Mouse (Mus musculus): ENCODE measurements around the gene Nfix. TPM values are rescaled to one million over a fixed set of nuclear protein-coding genes. Genes with fewer than 3 reads are reported as not detected.

The Nfix gene
- polyA plus RNA-seq, 1 experiment: 1.2 TPM

DNA sequence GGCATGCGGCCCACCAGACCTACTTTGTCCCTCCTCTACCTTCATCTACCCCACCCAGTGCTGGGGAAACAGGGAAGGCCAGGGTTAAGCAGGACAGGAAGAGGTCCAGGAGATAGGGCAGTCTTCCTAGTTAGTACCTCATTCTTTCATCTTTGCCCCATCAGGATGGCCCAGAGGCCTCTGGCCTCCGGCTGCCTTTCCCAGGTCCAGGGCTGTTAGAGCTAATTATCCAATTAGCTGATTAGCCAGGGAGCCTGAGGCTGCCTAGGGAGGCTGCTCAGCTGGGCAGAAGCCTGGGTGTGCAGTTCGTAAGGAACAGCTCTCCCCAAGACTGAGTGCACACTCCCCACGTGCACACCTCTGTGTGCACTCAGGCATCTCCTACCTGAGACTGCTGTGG is 86.8 kb downstream of the Nfix start:
- no peaks in the 10 kb centered on the region for H3K27me3 ChIP-seq (ENCODE audit: control insufficient read depth, insufficient read depth, low read length, poor library complexity, severe bottlenecking)
- TF ChIP-seq CTCF (IDR thresholded peaks at IDR 0.05; ENCODE audit: low read depth, low read length) (no peak), EP300 (IDR thresholded peaks at IDR 0.05; ENCODE audit: insufficient read depth, low read depth, low read length) (no peak), POLR2A (IDR thresholded peaks at IDR 0.05; ENCODE audit: insufficient read depth, low read length) (no peak)
- H3K4me3 ChIP-seq (ENCODE audit: low read depth, low read length): no peak overlapping the region

DNA sequence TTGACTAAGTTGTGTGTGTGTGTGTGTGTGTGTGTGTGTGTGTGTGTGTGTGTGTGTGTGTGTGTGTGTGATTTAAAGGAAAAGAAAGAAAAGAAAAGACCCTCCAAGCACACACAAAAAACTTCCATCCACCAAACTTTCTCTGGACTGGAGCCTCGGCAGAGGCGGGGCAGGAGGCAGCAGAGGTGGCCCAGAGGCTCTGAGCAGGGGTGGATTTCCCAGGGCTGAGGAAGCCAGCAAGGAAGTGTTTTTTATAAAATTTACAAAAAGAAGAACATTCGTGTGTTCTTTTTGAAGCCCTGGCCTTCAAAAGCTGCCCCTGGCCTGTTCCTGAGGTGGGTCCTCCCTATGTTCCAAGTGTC is 87.4 kb downstream of the Nfix start:
- H3K9ac ChIP-seq (ENCODE audit: low read depth, poor library complexity, severe bottlenecking): no peak overlapping the region
- H3K27me3 ChIP-seq (ENCODE audit: control insufficient read depth, insufficient read depth, low read length, poor library complexity, severe bottlenecking): peaks cover 1% of the 10 kb centered on the region; the same call in 1 of the 2 replicates
- no peak overlapping the region for H3K4me3 ChIP-seq (ENCODE audit: low read depth, low read length)
- H3K9me3 ChIP-seq (replicated peaks; ENCODE audit: control insufficient read depth, insufficient read depth, low read length, poor library complexity, severe bottlenecking): no peaks in the 10 kb centered on the region
- TF ChIP-seq EP300 (IDR thresholded peaks at IDR 0.05; ENCODE audit: insufficient read depth, low read depth, low read length) (no peak), POLR2A (IDR thresholded peaks at IDR 0.05; ENCODE audit: insufficient read depth, low read length) (no peak), CTCF (IDR thresholded peaks at IDR 0.05; ENCODE audit: low read depth, low read length) (no peak)
- H3K4me1 ChIP-seq (ENCODE audit: control insufficient read depth, insufficient read depth, low read length): no peaks in the 10 kb centered on the region
- H3K27ac ChIP-seq (ENCODE audit: insufficient read depth, low read length): no peak overlapping the region
- H3K36me3 ChIP-seq (ENCODE audit: control insufficient read depth, insufficient read depth, low read length, poor library complexity, severe bottlenecking): no peaks in the 10 kb centered on the region

More for the DNA sequence above, 86.8 kb downstream of the Nfix start:
- Histone ChIP-seq H3K9me3 (replicated peaks; ENCODE audit: control insufficient read depth, insufficient read depth, low read length, poor library complexity, severe bottlenecking) (no peaks in the 10 kb centered on the region), H3K36me3 (ENCODE audit: control insufficient read depth, insufficient read depth, low read length, poor library complexity, severe bottlenecking) (no peaks in the 10 kb centered on the region), H3K9ac (ENCODE audit: low read depth, poor library complexity, severe bottlenecking) (no peak overlapping the region), H3K4me1 (ENCODE audit: control insufficient read depth, insufficient read depth, low read length) (no peaks in the 10 kb centered on the region), H3K27ac (ENCODE audit: insufficient read depth, low read length) (no peak overlapping the region)

DNA sequence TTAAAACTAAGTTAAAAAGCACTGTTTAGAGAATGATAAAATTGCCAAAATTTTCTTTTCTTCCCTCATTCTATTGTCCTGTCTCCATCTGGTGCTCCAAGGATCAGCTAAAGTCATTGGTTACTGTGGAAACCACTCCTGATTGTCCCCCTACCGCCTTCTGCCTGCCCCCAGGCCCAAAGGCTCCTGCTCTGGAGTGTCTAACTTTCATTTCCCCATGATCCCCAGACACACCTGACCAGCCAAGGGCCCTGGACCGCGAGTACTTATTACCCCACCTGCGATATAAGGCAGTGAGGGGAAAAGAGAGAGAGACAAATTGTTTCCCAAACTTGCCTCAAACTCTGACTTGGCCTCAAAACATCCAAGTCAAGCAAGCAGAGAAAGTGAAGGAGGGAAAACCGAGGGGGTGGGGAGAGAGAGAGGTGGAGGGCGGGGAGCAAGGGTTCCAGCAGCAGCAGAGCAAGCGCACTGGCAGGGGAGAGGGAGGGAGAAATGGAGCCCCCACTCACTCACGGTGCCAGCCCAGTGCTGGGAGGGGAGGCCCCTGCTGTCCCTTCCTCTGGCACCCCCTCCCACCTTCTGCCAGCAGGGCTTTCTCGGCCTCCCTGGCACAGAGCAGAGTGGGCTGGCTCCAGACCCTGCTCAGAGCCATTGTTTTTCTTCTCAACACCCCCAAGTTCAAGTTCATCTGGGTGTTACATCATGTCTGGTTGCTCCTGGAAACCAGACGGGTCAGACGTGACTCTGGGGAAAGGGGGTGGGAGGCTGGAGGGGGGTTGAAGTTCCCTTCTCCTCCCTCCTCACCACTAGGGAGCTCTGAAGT is 88.0 kb downstream of the Nfix start:
- H3K4me1 ChIP-seq (ENCODE audit: control insufficient read depth, insufficient read depth, low read length): no peaks in the 10 kb centered on the region
- H3K9ac ChIP-seq (ENCODE audit: low read depth, poor library complexity, severe bottlenecking): no peak overlapping the region
- H3K4me3 ChIP-seq (ENCODE audit: low read depth, low read length): no peak overlapping the region
- no peak overlapping the region for H3K27ac ChIP-seq (ENCODE audit: insufficient read depth, low read length)
- H3K9me3 ChIP-seq (replicated peaks; ENCODE audit: control insufficient read depth, insufficient read depth, low read length, poor library complexity, severe bottlenecking): no peaks in the 10 kb centered on the region
- TF ChIP-seq CTCF (IDR thresholded peaks at IDR 0.05; ENCODE audit: low read depth, low read length) (no peak), POLR2A (IDR thresholded peaks at IDR 0.05; ENCODE audit: insufficient read depth, low read length) (no peak), EP300 (IDR thresholded peaks at IDR 0.05; ENCODE audit: insufficient read depth, low read depth, low read length) (no peak)
- H3K36me3 ChIP-seq (ENCODE audit: control insufficient read depth, insufficient read depth, low read length, poor library complexity, severe bottlenecking): no peaks in the 10 kb centered on the region
- peaks cover 5% of the 10 kb centered on the region; the same call in 1 of the 2 replicates for H3K27me3 ChIP-seq (ENCODE audit: control insufficient read depth, insufficient read depth, low read length, poor library complexity, severe bottlenecking)

DNA sequence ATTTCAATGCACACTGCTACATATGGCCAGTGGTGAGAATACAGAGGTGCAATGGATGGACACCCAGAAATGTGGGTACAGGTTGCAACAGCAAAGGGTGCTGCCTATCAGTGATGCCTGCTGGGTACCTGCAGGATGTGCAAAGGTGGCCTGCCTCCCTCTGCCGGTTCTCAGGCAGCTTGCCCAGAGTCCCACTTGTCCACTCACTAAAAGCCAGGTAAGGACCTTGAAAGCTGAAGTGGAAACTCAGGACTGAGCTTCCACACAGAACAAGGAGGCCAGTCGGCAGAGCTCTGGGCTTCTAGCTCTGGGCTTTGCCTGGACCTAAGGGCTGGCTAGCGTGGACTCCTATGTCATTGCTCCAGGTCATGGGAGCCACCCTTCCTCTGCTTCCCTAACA is 88.8 kb downstream of the Nfix start:
- Histone ChIP-seq H3K27me3 (ENCODE audit: control insufficient read depth, insufficient read depth, low read length, poor library complexity, severe bottlenecking) (peaks cover 13% of the 10 kb centered on the region; the same call in 1 of the 2 replicates), H3K9ac (ENCODE audit: low read depth, poor library complexity, severe bottlenecking) (no peak overlapping the region), H3K27ac (ENCODE audit: insufficient read depth, low read length) (no peak overlapping the region), H3K9me3 (replicated peaks; ENCODE audit: control insufficient read depth, insufficient read depth, low read length, poor library complexity, severe bottlenecking) (no peaks in the 10 kb centered on the region), H3K4me1 (ENCODE audit: control insufficient read depth, insufficient read depth, low read length) (no peaks in the 10 kb centered on the region), H3K36me3 (ENCODE audit: control insufficient read depth, insufficient read depth, low read length, poor library complexity, severe bottlenecking) (no peaks in the 10 kb centered on the region), H3K4me3 (ENCODE audit: low read depth, low read length) (no peak overlapping the region)
- TF ChIP-seq CTCF (IDR thresholded peaks at IDR 0.05; ENCODE audit: low read depth, low read length) (no peak), EP300 (IDR thresholded peaks at IDR 0.05; ENCODE audit: insufficient read depth, low read depth, low read length) (no peak), POLR2A (IDR thresholded peaks at IDR 0.05; ENCODE audit: insufficient read depth, low read length) (no peak)

DNA sequence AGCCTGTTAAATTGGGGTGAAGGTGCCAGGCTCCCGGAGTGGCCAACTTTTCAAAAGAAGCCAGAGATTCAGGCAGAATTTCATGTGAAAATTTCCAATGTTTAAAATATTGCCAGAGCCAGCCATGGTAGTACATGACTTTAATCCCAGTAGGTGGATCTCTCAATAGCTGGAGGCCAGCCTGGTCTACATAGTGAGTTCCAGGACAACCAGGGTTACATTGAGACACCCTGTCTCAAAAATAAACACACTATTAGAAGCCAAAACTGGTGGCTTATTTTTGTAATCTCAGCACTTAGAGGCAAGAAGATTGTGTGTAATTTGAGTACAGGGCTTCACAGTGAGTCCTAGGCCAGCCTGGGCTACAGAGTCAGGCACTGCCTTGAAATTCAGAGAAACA is 90.2 kb downstream of the Nfix start:
- no peaks in the 10 kb centered on the region for H3K4me1 ChIP-seq (ENCODE audit: control insufficient read depth, insufficient read depth, low read length)

DNA sequence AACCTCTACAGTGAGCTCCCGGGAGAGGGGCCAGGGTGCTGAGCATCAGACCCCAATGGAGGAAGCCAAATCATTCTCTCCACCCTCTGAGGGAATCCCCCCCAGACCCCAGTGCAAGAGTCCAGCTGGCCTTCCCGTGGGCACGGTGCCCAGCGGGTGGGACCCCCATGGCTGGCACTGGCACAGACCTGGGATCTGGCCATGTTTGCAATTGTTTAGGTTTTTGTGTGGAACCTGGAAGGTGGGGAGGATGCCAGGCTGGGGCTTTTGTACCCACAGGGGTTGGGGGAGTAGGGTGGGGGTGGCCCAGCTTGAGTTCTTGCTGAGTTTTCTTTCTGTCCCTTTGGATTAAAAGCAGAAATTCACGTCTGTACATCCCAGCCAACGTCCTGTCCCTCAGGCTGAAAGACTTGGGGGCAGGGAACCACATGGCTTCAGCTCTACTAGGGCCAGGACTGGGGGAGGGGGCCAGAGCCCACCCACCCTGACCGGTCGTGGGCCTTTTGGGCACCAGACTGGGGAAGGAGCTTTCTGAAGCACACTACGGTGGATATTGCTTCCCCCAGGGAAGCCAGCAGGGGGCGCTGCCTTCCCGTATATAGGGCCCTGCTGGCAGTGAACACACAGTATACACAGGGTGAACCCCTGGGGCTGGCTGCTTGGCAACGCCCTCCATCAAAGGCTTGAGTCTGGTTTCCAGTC is 91.2 kb downstream of the Nfix start:
- H3K27me3 ChIP-seq (ENCODE audit: control insufficient read depth, insufficient read depth, low read length, poor library complexity, severe bottlenecking): peaks cover 22% of the 10 kb centered on the region
- H3K27ac ChIP-seq (ENCODE audit: insufficient read depth, low read length): no peak overlapping the region
- no peaks in the 10 kb centered on the region for H3K4me1 ChIP-seq (ENCODE audit: control insufficient read depth, insufficient read depth, low read length)
- no peak overlapping the region for H3K4me3 ChIP-seq (ENCODE audit: low read depth, low read length)
- H3K9me3 ChIP-seq (replicated peaks; ENCODE audit: control insufficient read depth, insufficient read depth, low read length, poor library complexity, severe bottlenecking): no peaks in the 10 kb centered on the region
- H3K36me3 ChIP-seq (ENCODE audit: control insufficient read depth, insufficient read depth, low read length, poor library complexity, severe bottlenecking): no peaks in the 10 kb centered on the region
- no peak overlapping the region for H3K9ac ChIP-seq (ENCODE audit: low read depth, poor library complexity, severe bottlenecking)
- TF ChIP-seq CTCF (IDR thresholded peaks at IDR 0.05; ENCODE audit: low read depth, low read length): peak; percentile 91
- TF ChIP-seq POLR2A (IDR thresholded peaks at IDR 0.05; ENCODE audit: insufficient read depth, low read length): no peak
- 0 out of 2 replicates have a peak, but pooled peaks have one; percentile 18 for TF ChIP-seq EP300 (IDR thresholded peaks at IDR 0.05; ENCODE audit: insufficient read depth, low read depth, low read length)

More for the DNA sequence above, 90.2 kb downstream of the Nfix start:
- Histone ChIP-seq H3K9me3 (replicated peaks; ENCODE audit: control insufficient read depth, insufficient read depth, low read length, poor library complexity, severe bottlenecking) (no peaks in the 10 kb centered on the region), H3K27me3 (ENCODE audit: control insufficient read depth, insufficient read depth, low read length, poor library complexity, severe bottlenecking) (peaks cover 21% of the 10 kb centered on the region), H3K4me3 (ENCODE audit: low read depth, low read length) (no peak overlapping the region), H3K36me3 (ENCODE audit: control insufficient read depth, insufficient read depth, low read length, poor library complexity, severe bottlenecking) (no peaks in the 10 kb centered on the region), H3K9ac (ENCODE audit: low read depth, poor library complexity, severe bottlenecking) (no peak overlapping the region), H3K27ac (ENCODE audit: insufficient read depth, low read length) (no peak overlapping the region)
- no peak for TF ChIP-seq CTCF (IDR thresholded peaks at IDR 0.05; ENCODE audit: low read depth, low read length)
- no peak for TF ChIP-seq POLR2A (IDR thresholded peaks at IDR 0.05; ENCODE audit: insufficient read depth, low read length)
- no peak for TF ChIP-seq EP300 (IDR thresholded peaks at IDR 0.05; ENCODE audit: insufficient read depth, low read depth, low read length)

Data from ES-Bruce4 (cell line).